Mouse (Mus musculus) midbrain, embryonic 16.5 days (tissue): Measurements from ENCODE around the gene Med29. TPM values are rescaled to one million over a fixed set of nuclear protein-coding genes. Genes with fewer than 3 reads are reported as not detected.

Source experiments
- ATAC-seq: fragments of 200-750 bp; cut with Nextera tagmentation; 2 replicates; pipeline ENCODE4 v1.8.0; 2017; ENCODE audit warnings: moderate TSS enrichment
- H3K27ac ChIP-seq: fragments of 300-500 bp; sonication (generic); 2 replicates; pipeline ENCODE4 v1.5.1; 2014; ENCODE audit warnings: mild to moderate bottlenecking, low read length, mixed read lengths
- H3K27me3 ChIP-seq: fragments of 300-500 bp; sonication (generic); 2 replicates; pipeline ENCODE4 v1.6.1; 2014; ENCODE audit warnings: low read depth, low read length, mixed read lengths; ENCODE audit not compliant: control insufficient read depth, insufficient read depth
- H3K36me3 ChIP-seq: fragments of 300-500 bp; sonication (generic); 2 replicates; pipeline ENCODE4 v1.6.1; 2014; ENCODE audit warnings: mild to moderate bottlenecking, low read length, moderate library complexity, mixed read lengths; ENCODE audit not compliant: control insufficient read depth, insufficient read depth
- H3K4me1 ChIP-seq: fragments of 300-500 bp; sonication (generic); 2 replicates; pipeline ENCODE4 v1.6.1; 2014; ENCODE audit warnings: mild to moderate bottlenecking, low read length, mixed read lengths; ENCODE audit not compliant: control insufficient read depth, insufficient read depth
- H3K4me2 ChIP-seq: fragments of 300-500 bp; sonication (generic); 2 replicates; pipeline ENCODE4 v1.6.1; 2014; ENCODE audit warnings: mild to moderate bottlenecking, low read length, mixed read lengths
- H3K4me3 ChIP-seq: fragments of 300-500 bp; sonication (generic); 2 replicates; pipeline ENCODE4 v1.5.1; 2014; ENCODE audit warnings: low read depth, mild to moderate bottlenecking, low read length, moderate library complexity, mixed read lengths
- H3K9ac ChIP-seq: fragments of 300-500 bp; sonication (generic); 2 replicates; pipeline ENCODE4 v1.6.1; 2014; ENCODE audit warnings: low read depth, low read length, mixed read lengths
- H3K9me3 ChIP-seq: fragments of 300-500 bp; sonication (generic); replicated peaks from 2 replicates; pipeline ENCODE4 v1.6.1; 2014; ENCODE audit warnings: mild to moderate bottlenecking, low read length, mixed read lengths; ENCODE audit not compliant: control insufficient read depth, poor library complexity, severe bottlenecking
- WGBS: fragments of 180-500 bp; shearing (Covaris S2); extraction: QIAGEN DNeasy Blood & Tissue Kit; methylation state at CpG from one replicate; pipeline ENCODE4 v1.1.7; 2014; 5-methylcytosine and 5-hydroxymethylcytosine counted together
- polyA plus RNA-seq: library from polyadenylated mRNA; unstranded; fragments of >200 nt; fragmentation: Nextera tagmentation; extraction: Ambion mirVana; gene quantifications from 2 replicates; pipeline ENCODE4 v1.2.1, GENCODE M21; 2015

Med29 gene
- polyA plus RNA-seq, 1 experiment from 2014 or later, result 40.3 TPM

GRCm38 (mm10) chr7:28368276-28368920 is 24.1 kb downstream of the Med29 start:
- no peaks in the 10 kb centered on the region for H3K36me3 ChIP-seq
- peak overlapping the region; percentile 25; the same call in 1 of the 2 replicates for H3K9ac ChIP-seq
- no peak for ATAC-seq
- H3K4me3 ChIP-seq, result no peak overlapping the region
- no peak overlapping the region for H3K4me2 ChIP-seq
- H3K27ac ChIP-seq, result no peak overlapping the region
- H3K9me3 ChIP-seq, result no peaks in the 10 kb centered on the region
- H3K4me1 ChIP-seq, result peaks cover 9% of the 10 kb centered on the region
- 91% methylated on average over 16 of the region's 16 CpGs for WGBS
- H3K27me3 ChIP-seq, result no peaks in the 10 kb centered on the region

- no peak for ATAC-seq
- H3K4me3 ChIP-seq, result no peak overlapping the region
- H3K36me3 ChIP-seq, result no peaks in the 10 kb centered on the region
- H3K4me2 ChIP-seq, result no peak overlapping the region
- H3K27ac ChIP-seq, result no peak overlapping the region
- H3K4me1 ChIP-seq, result peaks cover 9% of the 10 kb centered on the region
- H3K27me3 ChIP-seq, result no peaks in the 10 kb centered on the region
- no peaks in the 10 kb centered on the region for H3K9me3 ChIP-seq
- no peak overlapping the region for H3K9ac ChIP-seq
- 90% methylated on average over 16 of the region's 16 CpGs for WGBS
Observed at GRCm38 (mm10) chr7:28367663-28368275, 24.7 kb downstream of the Med29 start.

GRCm38 (mm10) chr7:28362441-28363060 is 30.0 kb downstream of the Med29 start:
- no peak for ATAC-seq
- Histone ChIP-seq H3K4me3 (no peak overlapping the region), H3K9ac (no peak overlapping the region), H3K9me3 (no peaks in the 10 kb centered on the region), H3K36me3 (no peaks in the 10 kb centered on the region; the same call in 1 of the 2 replicates), H3K27me3 (no peaks in the 10 kb centered on the region), H3K4me2 (no peak overlapping the region), H3K4me1 (peaks cover 6% of the 10 kb centered on the region; the same call in 1 of the 2 replicates), H3K27ac (no peak overlapping the region)
- WGBS, result 88% methylated on average over 16 of the region's 16 CpGs

- Histone ChIP-seq H3K4me2 (no peak overlapping the region), H3K9me3 (no peaks in the 10 kb centered on the region), H3K4me3 (no peak overlapping the region), H3K36me3 (no peaks in the 10 kb centered on the region; the same call in 1 of the 2 replicates), H3K4me1 (peaks cover 6% of the 10 kb centered on the region; the same call in 1 of the 2 replicates), H3K27ac (no peak overlapping the region), H3K27me3 (no peaks in the 10 kb centered on the region), H3K9ac (no peak overlapping the region)
- ATAC-seq, result no peak
- WGBS, result 94% methylated on average over 19 of the region's 20 CpGs
Observed at GRCm38 (mm10) chr7:28361647-28362341, 30.7 kb downstream of the Med29 start.

- ATAC-seq, result no peak
- no peak overlapping the region for H3K27ac ChIP-seq
- no peak overlapping the region for H3K4me3 ChIP-seq
- peaks cover 6% of the 10 kb centered on the region; the same call in 1 of the 2 replicates for H3K4me1 ChIP-seq
- H3K9ac ChIP-seq, result no peak overlapping the region
- H3K4me2 ChIP-seq, result no peak overlapping the region
- 97% methylated on average over 6 of the region's 6 CpGs for WGBS
- no peaks in the 10 kb centered on the region for H3K27me3 ChIP-seq
- H3K9me3 ChIP-seq, result no peaks in the 10 kb centered on the region
- no peaks in the 10 kb centered on the region; the same call in 1 of the 2 replicates for H3K36me3 ChIP-seq
Observed at GRCm38 (mm10) chr7:28360291-28360690, 32.2 kb downstream of the Med29 start.

DNA sequence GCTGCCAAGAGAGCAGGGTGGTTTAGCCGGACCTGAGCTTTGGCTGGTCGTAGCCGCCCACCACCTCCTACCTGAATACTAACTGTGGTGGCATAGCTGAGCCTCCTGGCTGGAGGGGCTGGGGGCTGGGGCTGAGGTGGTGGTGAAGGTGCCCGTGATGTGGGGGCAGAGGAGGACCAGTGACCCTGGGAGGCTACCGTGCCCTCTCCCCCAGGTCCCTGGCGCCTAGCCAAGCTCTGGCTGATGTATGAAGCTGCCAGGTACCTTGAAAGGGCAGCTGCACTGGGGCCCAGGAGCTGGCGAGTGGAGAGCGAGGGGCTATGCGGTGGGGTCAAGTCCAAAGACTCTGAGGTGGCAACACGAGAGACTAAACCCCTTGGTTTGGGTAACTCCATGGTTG is 32.7 kb downstream of the Med29 start:
- Histone ChIP-seq H3K4me3 (no peak overlapping the region), H3K36me3 (no peaks in the 10 kb centered on the region; the same call in 1 of the 2 replicates), H3K9ac (no peak overlapping the region), H3K4me2 (no peak overlapping the region), H3K27ac (no peak overlapping the region), H3K9me3 (no peaks in the 10 kb centered on the region), H3K4me1 (peaks cover 6% of the 10 kb centered on the region; the same call in 1 of the 2 replicates), H3K27me3 (no peaks in the 10 kb centered on the region)
- no peak for ATAC-seq
- 94% methylated on average over 10 of the region's 10 CpGs for WGBS

DNA sequence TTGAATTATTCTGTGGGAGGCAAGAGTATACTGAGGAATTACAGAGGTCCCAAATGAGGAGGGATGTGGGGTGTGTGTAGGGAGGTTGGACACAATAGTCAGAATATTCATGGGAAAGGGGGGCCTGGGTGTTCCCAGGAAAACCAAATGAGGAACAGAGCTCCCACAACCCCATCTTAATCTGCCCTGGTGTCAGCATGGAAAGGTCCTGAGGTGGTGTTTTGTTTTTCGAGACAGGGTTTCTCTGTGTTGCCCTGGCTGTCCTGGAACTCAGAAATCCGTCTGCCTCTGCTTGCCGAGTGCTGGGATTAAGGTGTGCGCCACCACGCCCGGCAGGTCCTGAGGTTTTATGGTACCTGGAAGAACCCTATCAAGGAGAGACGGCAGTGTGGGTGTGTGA is 34.1 kb downstream of the Med29 start:
- no peak for ATAC-seq
- H3K4me2 ChIP-seq, result no peak overlapping the region
- H3K9ac ChIP-seq, result no peak overlapping the region
- no peak overlapping the region for H3K4me3 ChIP-seq
- no peaks in the 10 kb centered on the region for H3K27me3 ChIP-seq
- peak overlapping the region; percentile 25; the same call in 1 of the 2 replicates for H3K27ac ChIP-seq
- peaks cover 6% of the 10 kb centered on the region; the same call in 1 of the 2 replicates for H3K36me3 ChIP-seq
- H3K9me3 ChIP-seq, result no peaks in the 10 kb centered on the region
- 42% methylated on average over 7 of the region's 7 CpGs for WGBS
- peaks cover 6% of the 10 kb centered on the region; the same call in 1 of the 2 replicates for H3K4me1 ChIP-seq

DNA sequence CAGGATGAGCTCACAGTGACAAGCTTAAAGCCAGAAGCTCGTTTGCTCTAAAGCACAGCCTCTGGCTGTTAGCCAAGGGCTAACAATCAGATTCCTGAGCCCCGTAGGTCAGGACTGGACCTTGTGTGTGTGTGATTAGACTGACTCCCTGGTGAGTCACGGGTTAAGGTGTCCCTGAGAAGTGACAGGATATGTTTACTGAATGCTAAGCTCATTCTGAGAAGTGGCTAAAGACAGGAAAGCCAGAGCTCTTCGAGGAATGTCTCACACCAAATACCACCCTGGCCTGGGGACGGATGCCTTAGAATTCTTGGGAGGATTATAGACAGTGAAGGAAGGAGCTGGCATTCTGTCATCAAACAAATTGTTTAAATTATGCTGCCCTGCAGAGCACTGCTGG is 34.5 kb downstream of the Med29 start:
- Histone ChIP-seq H3K9ac (no peak overlapping the region), H3K4me3 (no peak overlapping the region), H3K36me3 (peaks cover 6% of the 10 kb centered on the region; the same call in 1 of the 2 replicates), H3K27me3 (no peaks in the 10 kb centered on the region), H3K27ac (peak overlapping the region; percentile 25; the same call in 1 of the 2 replicates), H3K4me1 (peaks cover 6% of the 10 kb centered on the region; the same call in 1 of the 2 replicates), H3K4me2 (no peak overlapping the region), H3K9me3 (no peaks in the 10 kb centered on the region)
- ATAC-seq, result no peak
- WGBS, result 0% methylated on average over 5 of the region's 5 CpGs
